Mouse (Mus musculus): ENCODE measurements around the gene Fbxl8.

GRCm38 (mm10) chr8:105299962-105300361 lies 35.5 kb downstream of the Fbxl8 start:
- TF ChIP-seq CTCF (IDR thresholded peaks at IDR 0.05; ENCODE audit: borderline replicate concordance, insufficient read depth, low read depth, low read length): no peak
- no peak for TF ChIP-seq POLR2A (IDR thresholded peaks at IDR 0.05; ENCODE audit: borderline replicate concordance, insufficient read depth, low read length)
